In genomic region chr8:62132662-62133366, GRCm38 (mm10) we compare ENCODE assay signal across 38 mouse cellular contexts. TPM values are rescaled to one million over a fixed set of nuclear protein-coding genes. Genes with fewer than 3 reads are reported as not detected.
"Had no signal": no experiment of that assay in that cellular context is flagged by ENCODE, and none has a peak within 500 bp of the region (broad histone marks: within the 10 kb centered on the region; RNA-seq: fewer than 3 reads in every experiment).

No protein-coding gene starts in this region.

- H3K4me2 ChIP-seq: heart, embryonic 11.5 days; heart, embryonic 13.5 days; heart, embryonic 15.5 days; hindbrain, embryonic 13.5 days; hindbrain, embryonic 15.5 days; limb, embryonic 12.5 days; liver, embryonic 12.5 days had no signal

- H3K27me3 ChIP-seq: heart, embryonic 13.5 days; heart, embryonic 15.5 days; hindbrain, embryonic 13.5 days; hindbrain, embryonic 15.5 days; limb, embryonic 12.5 days; liver, embryonic 12.5 days had no signal

- H3K9ac ChIP-seq: heart, embryonic 13.5 days; heart, embryonic 15.5 days; hindbrain, embryonic 13.5 days; hindbrain, embryonic 15.5 days; limb, embryonic 12.5 days; liver, embryonic 12.5 days; liver, embryonic 14.5 days had no signal

- ATAC-seq: hindbrain, postnatal 0 days; intestine, embryonic 16.5 days; liver, embryonic 12.5 days had no signal

- H3K36me3 ChIP-seq: heart, embryonic 13.5 days; heart, embryonic 15.5 days; hindbrain, embryonic 13.5 days; hindbrain, embryonic 15.5 days; limb, embryonic 10.5 days; limb, embryonic 12.5 days; liver, embryonic 12.5 days had no signal

- H3K4me1 ChIP-seq: heart, embryonic 13.5 days; heart, embryonic 15.5 days; hindbrain, embryonic 13.5 days; hindbrain, embryonic 15.5 days; limb, embryonic 10.5 days; limb, embryonic 12.5 days; liver, embryonic 12.5 days had no signal

- H3K27ac ChIP-seq: heart, adult 2 months; heart, embryonic 13.5 days; heart, embryonic 15.5 days; hindbrain, embryonic 13.5 days; hindbrain, embryonic 15.5 days; hindbrain, postnatal 0 days; limb, embryonic 10.5 days; limb, embryonic 12.5 days; liver, embryonic 12.5 days; liver, embryonic 14.5 days had no signal

- DNase-seq: gastrocnemius, postnatal 14 days; gastrocnemius, postnatal 36 days; heart, adult 11 months; heart, adult 2 months; kidney, adult 11 months; kidney, adult 8-10 months; kidney, postnatal 14 days; kidney, postnatal 36 days; layer of hippocampus, adult 9-11 months; layer of hippocampus, postnatal 36 days; liver had no signal

- H3K9me3 ChIP-seq: heart, embryonic 13.5 days; heart, embryonic 15.5 days; hindbrain, embryonic 13.5 days; hindbrain, embryonic 15.5 days; limb, embryonic 10.5 days; limb, embryonic 12.5 days; liver, embryonic 12.5 days had no signal

- H3K4me3 ChIP-seq: heart, adult 2 months; heart, embryonic 13.5 days; heart, embryonic 15.5 days; hindbrain, embryonic 13.5 days; hindbrain, embryonic 15.5 days; limb, embryonic 10.5 days; limb, embryonic 12.5 days; liver, embryonic 12.5 days had no signal

RNA-seq across cellular contexts. Expression of gene Anxa10, which starts 9.9 kb away (rescaled TPM):
- total RNA-seq: gastrocnemius, adult 18-20 months; gastrocnemius, adult 8-10 months; gastrocnemius, postnatal 14 days; gastrocnemius, postnatal 36 days; heart, adult 2 months; heart, postnatal 25 days; hematopoietic stem cell, adult 5-6 weeks; hindbrain, postnatal 0 days; layer of hippocampus, adult 18-20 months; layer of hippocampus, adult 8-10 months; layer of hippocampus, postnatal 14 days; layer of hippocampus, postnatal 36 days; left cerebral cortex, adult 8-10 months; left cerebral cortex, postnatal 14 days; left cerebral cortex, postnatal 36 days had no signal
- polyA plus RNA-seq: gonadal fat pad, adult 2 months; heart, adult 2 months; heart, embryonic 11.5 days; heart, embryonic 13.5 days; heart, embryonic 15.5 days; heart, postnatal 0 days; hindbrain, embryonic 11.5 days; hindbrain, embryonic 13.5 days; kidney, embryonic 14.5 days; kidney, embryonic 16.5 days; limb, embryonic 10.5 days; limb, embryonic 12.5 days; limb, embryonic 14.5 days; liver, embryonic 12.5 days; liver, embryonic 14.5 days had no signal
